Mouse (Mus musculus) embryonic facial prominence, embryonic 12.5 days (tissue): Measurements from ENCODE around the gene Dusp8. TPM values are rescaled to one million over a fixed set of nuclear protein-coding genes. Genes with fewer than 3 reads are reported as not detected.

Experiments
- ATAC-seq: fragments of 200-750 bp; cut with Nextera tagmentation; 2 replicates; pipeline ENCODE4 v1.8.0; 2017; ENCODE audit not compliant: insufficient number of reproducible peaks, insufficient read depth, low FRiP score, low TSS enrichment
- H3K27ac ChIP-seq: fragments of 300-500 bp; sonication (generic); 2 replicates; pipeline ENCODE4 v1.5.1; 2016; ENCODE audit warnings: mild to moderate bottlenecking
- H3K27me3 ChIP-seq: fragments of 300-500 bp; sonication (generic); 2 replicates; pipeline ENCODE4 v1.6.1; 2016; ENCODE audit warnings: mild to moderate bottlenecking, moderate library complexity
- H3K36me3 ChIP-seq: fragments of 300-500 bp; sonication (generic); 2 replicates; pipeline ENCODE4 v1.6.1; 2016; ENCODE audit warnings: mild to moderate bottlenecking
- H3K4me1 ChIP-seq: fragments of 300-500 bp; sonication (generic); 2 replicates; pipeline ENCODE4 v1.6.1; 2016
- H3K4me2 ChIP-seq: fragments of 300-500 bp; sonication (generic); replicated peaks from 2 replicates; pipeline ENCODE4 v1.6.1; 2016; ENCODE audit warnings: mild to moderate bottlenecking, moderate library complexity
- H3K4me3 ChIP-seq: fragments of 300-500 bp; sonication (generic); 2 replicates; pipeline ENCODE4 v1.5.1; 2016; ENCODE audit warnings: mild to moderate bottlenecking
- H3K9ac ChIP-seq: fragments of 300-500 bp; sonication (generic); 2 replicates; pipeline ENCODE4 v1.6.1; 2016; ENCODE audit warnings: mild to moderate bottlenecking, moderate library complexity
- H3K9me3 ChIP-seq: fragments of 300-500 bp; sonication (generic); 2 replicates; pipeline ENCODE4 v1.6.1; 2016; ENCODE audit warnings: mild to moderate bottlenecking, moderate library complexity
- WGBS: fragments of 180-500 bp; shearing (Covaris S2); methylation state at CpG from one replicate; pipeline ENCODE4 v1.1.7; 2016; 5-methylcytosine and 5-hydroxymethylcytosine counted together
- polyA plus RNA-seq: library from polyadenylated mRNA; unstranded; fragments of >200 nt; fragmentation: Nextera tagmentation; extraction: Ambion mirVana; gene quantifications from 2 replicates; pipeline ENCODE4 v1.2.1, GENCODE M21; 2016

The Dusp8 gene
- polyA plus RNA-seq, 1 experiment from 2014 or later = 4.9 TPM

DNA sequence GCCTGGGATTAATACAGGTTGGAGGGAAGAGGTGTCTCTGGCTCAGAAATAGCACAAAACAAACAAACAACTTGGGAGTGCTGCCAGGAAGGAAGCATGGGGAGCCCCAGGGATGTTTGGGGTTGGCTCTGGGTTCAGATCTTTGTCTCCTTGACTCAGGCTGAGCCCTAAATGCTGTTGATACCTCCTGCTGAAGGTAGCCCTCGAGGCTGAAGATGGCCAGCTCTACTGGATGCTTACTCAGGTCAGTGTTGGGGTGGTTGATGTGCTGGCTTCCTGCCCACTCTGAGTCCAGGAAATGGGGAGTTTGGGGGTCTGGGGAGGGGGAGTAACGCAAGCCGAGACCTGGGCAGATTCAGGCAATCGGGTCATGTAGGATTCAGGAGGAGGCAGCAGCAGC lies 1.1 kb upstream of the Dusp8 start:
- no peak overlapping the region for H3K4me2 ChIP-seq
- WGBS = 73% methylated on average over 4 of the region's 4 CpGs
- ATAC-seq = no peak
- H3K27me3 ChIP-seq = peaks cover 82% of the 10 kb centered on the region
- H3K4me1 ChIP-seq = peaks cover 10% of the 10 kb centered on the region
- no peaks in the 10 kb centered on the region for H3K36me3 ChIP-seq
- H3K9me3 ChIP-seq = no peaks in the 10 kb centered on the region
- no peak overlapping the region for H3K4me3 ChIP-seq
- no peak overlapping the region for H3K9ac ChIP-seq
- H3K27ac ChIP-seq = no peak overlapping the region

DNA sequence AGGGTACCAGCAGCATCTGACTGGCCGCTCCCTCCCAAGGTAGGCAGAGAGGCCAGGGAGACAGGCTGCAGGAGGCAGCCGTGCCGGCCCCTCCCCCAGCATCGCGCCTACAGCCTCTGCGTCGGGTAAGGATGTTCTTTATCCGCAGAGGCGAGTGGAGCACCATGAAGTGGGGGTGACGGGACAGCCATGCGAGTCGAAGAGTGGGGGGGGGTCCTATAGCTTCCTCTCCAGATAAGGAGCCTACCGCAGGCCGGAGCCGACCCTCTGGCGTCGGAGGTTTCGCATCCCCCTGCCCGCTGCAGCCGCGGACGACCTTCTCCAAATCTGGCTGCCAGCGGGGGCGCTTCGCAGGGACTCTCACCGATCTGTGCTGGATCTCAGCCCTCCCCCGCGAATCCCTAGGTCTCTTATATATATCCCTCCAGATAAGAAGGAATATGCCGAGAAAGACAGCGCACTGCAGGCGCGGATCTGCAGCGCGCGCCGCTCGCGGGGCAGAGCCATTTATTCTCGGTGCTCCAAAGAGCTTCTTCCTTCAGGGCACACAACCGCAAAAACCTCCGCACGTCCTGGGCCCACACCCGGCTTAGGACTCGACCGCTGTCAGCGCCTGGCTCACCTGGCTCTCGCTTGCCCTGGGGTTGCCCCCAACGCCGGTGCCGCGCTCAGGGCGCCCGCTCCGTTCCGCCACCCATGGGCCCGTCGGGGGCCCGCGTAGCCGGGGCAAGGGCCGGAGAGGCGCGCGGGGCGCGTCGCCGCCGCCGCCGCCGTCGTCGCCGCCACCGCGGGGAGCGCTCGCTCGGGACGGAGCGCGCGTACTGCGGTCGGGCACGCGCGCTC lies 1.1 kb downstream of the Dusp8 start:
- under 1% methylated on average over 88 of the region's 89 CpGs for WGBS
- ATAC-seq = 0 out of 2 replicates have a peak, but pooled peaks have one; percentile 15
- peak overlapping the region; percentile 98 for H3K4me2 ChIP-seq
- H3K9me3 ChIP-seq = no peaks in the 10 kb centered on the region
- H3K4me3 ChIP-seq = peak overlapping the region; percentile 71
- 0 out of 2 replicates have a peak overlapping the region, but pooled peaks have one; percentile 17 for H3K27ac ChIP-seq
- peak overlapping the region; percentile 63 for H3K9ac ChIP-seq
- peaks cover 92% of the 10 kb centered on the region for H3K27me3 ChIP-seq
- no peaks in the 10 kb centered on the region for H3K36me3 ChIP-seq
- H3K4me1 ChIP-seq = peaks cover 12% of the 10 kb centered on the region

DNA sequence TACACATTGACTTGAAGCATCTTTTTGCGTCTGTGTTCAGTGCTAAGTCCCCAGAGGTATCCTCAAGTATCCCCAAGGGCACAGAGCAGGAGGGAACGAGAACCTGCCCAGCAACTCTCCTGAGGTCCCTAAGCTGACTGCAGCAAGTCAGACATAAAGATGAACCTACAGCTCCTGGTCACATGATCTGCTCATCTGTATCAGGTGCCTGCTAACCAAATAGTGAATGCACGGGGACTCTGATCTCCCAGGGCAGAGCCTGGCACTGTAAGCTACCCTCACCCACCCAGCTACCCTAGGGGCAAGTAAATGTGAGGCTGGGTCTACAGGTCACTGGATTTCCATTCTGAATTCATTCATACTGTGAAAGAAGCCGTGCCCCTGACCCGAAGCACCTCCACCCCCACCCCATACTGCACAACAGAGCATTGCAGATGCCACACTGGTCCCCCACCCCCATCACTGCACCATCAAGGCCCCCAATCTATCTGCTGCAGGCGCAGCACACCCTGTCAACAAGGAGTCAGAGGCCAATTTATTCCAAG lies 1.9 kb downstream of the Dusp8 start:
- no peaks in the 10 kb centered on the region for H3K36me3 ChIP-seq
- H3K9ac ChIP-seq = peak overlapping the region; percentile 63
- H3K4me1 ChIP-seq = peaks cover 20% of the 10 kb centered on the region
- H3K4me3 ChIP-seq = peak overlapping the region; percentile 71
- H3K27ac ChIP-seq = no peak overlapping the region
- no peaks in the 10 kb centered on the region for H3K9me3 ChIP-seq
- 27% methylated on average over 6 of the region's 6 CpGs for WGBS
- H3K4me2 ChIP-seq = peak overlapping the region; percentile 98
- H3K27me3 ChIP-seq = peaks cover 95% of the 10 kb centered on the region
- ATAC-seq = no peak

DNA sequence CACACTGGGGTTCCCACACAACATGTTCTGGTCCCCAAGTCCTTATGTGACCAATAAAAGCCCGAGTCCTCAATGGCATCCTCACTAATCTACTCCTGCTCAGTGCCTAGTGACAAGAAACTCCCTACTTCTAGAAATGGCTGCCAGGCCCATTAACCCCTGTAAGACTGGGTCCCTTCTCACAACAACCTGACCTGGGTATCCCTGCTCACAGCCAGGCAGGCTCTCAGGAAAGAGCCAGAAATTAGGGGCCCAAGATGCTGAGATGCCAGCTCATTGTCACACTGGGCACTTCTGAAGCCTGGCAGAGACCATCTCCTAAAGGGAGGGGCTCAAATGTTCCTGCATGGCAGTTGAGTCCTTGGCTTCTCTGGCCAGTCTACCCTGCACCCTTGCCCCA lies 2.7 kb downstream of the Dusp8 start:
- Histone ChIP-seq H3K9me3 (no peaks in the 10 kb centered on the region), H3K36me3 (no peaks in the 10 kb centered on the region), H3K27ac (no peak overlapping the region), H3K27me3 (peaks cover 98% of the 10 kb centered on the region), H3K4me2 (no peak overlapping the region), H3K9ac (no peak overlapping the region), H3K4me1 (peaks cover 21% of the 10 kb centered on the region), H3K4me3 (no peak overlapping the region)
- WGBS = 43% methylated on average over 1 of the region's 1 CpGs
- no peak for ATAC-seq

DNA sequence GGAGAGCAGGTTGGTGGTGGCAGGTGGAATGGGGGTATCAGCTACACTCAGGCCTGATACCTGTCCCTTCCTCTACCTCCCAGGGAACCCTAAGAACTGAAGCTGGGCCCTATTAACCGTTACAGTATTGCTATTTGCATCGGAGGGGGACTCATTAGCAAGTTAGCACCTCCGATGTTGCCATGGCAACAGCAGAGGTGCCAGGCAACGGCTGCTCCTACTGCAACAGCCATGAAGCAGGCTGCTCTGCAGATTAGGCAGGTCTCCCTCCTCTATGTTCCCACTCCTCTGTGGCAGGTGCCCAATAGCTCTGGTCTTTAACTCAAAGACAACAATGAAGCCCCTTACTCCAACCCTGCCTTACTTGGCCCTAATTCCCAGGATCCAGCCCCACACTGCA lies 3.8 kb downstream of the Dusp8 start:
- WGBS = 14% methylated on average over 4 of the region's 4 CpGs
- Histone ChIP-seq H3K9me3 (no peaks in the 10 kb centered on the region), H3K9ac (no peak overlapping the region), H3K4me2 (no peak overlapping the region), H3K36me3 (no peaks in the 10 kb centered on the region), H3K4me1 (peaks cover 21% of the 10 kb centered on the region), H3K4me3 (no peak overlapping the region), H3K27me3 (peaks cover 94% of the 10 kb centered on the region), H3K27ac (no peak overlapping the region)
- no peak for ATAC-seq

DNA sequence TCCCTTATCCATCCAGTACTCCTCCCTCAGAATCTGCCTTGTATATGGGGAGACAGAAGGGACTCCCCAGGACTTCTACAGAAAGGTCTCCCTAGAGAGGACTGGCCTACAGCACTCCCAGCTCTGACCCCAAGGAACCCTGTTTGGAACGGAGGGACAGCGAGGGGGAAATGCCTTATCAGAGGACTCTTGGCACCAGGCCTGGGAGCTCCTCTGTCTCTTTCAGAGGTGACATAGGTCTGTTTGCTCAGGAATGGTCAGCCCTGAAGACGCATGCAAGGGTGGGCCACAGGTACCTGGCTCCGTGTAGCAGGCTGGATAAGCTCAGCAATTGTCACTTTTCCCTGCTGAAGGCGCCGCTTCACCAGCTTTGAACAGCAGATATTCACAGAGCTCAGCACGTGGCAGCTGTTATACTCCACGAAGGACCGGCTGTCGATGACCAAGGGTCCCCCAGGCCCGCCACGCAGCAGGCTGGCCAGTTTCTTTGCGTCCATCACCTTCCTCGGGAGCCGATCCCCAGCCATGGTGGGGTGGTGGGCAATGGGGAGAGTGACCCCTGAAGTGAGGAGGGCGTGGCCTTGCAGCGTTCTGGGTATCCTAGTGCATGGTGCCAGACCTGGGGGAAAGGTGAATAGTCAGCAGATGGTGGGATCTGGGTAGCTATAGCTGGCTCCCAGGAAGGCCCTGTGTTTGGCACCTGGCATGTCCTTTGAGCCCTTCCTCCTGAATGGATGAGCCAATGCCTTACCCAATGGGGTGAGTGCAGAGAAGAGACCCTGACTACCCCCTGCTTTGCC lies 5.8 kb downstream of the Dusp8 start:
- WGBS = 66% methylated on average over 17 of the region's 17 CpGs
- Histone ChIP-seq H3K27ac (no peak overlapping the region), H3K4me1 (peaks cover 17% of the 10 kb centered on the region), H3K4me3 (no peak overlapping the region), H3K4me2 (no peak overlapping the region), H3K9ac (no peak overlapping the region), H3K9me3 (no peaks in the 10 kb centered on the region), H3K36me3 (no peaks in the 10 kb centered on the region), H3K27me3 (peaks cover 89% of the 10 kb centered on the region)
- no peak for ATAC-seq

DNA sequence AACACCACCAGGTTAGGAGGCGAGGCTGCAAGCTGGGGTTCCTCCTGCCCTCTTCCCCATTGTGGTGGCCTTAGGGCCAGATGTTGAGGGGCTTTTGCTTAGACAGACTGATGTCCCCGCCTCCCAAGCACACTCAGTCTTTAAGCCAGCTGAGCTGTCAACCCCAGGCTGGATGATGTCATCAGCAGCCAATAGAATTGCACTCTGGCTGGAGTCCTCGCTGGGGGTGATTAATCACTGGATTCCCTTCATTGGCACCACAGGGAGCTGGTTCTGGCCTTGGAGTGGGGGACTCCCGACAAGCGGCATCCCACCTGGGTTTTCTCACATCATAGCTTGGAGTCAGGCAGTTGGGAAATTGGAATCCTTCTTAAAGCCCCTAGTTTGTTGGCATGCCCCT lies 6.8 kb downstream of the Dusp8 start:
- H3K4me1 ChIP-seq = peaks cover 10% of the 10 kb centered on the region
- WGBS = 3% methylated on average over 5 of the region's 5 CpGs
- no peak overlapping the region for H3K9ac ChIP-seq
- no peak overlapping the region for H3K27ac ChIP-seq
- peaks cover 89% of the 10 kb centered on the region for H3K27me3 ChIP-seq
- no peak overlapping the region for H3K4me2 ChIP-seq
- H3K4me3 ChIP-seq = no peak overlapping the region
- no peak for ATAC-seq
- no peaks in the 10 kb centered on the region for H3K36me3 ChIP-seq
- no peaks in the 10 kb centered on the region for H3K9me3 ChIP-seq

DNA sequence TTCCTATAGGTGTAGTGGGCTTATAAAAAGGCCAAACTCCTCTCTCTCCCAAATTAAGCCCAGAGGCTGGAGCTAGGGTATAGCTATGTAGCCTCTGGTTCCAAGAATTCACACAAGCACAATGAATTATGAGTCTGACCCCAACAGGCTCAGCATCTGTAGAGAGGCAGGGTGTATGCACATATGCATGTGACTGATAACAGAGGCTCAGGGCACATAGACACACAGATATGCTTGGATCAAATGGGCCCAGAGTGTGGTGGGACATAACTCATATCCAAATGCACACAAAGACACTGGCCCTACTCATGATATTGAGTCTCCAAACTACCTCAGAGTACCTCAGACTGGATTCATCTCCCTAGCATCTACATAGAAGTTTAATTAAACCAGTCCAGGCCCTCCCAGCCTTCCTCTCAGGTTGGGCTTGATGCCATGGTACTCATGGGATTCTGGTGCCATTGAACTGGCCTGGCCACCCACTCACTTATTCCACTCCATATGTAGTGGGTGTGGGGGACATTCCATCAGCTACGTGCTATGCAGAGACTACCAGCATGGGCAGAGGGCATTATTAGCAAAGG lies 8.5 kb downstream of the Dusp8 start:
- Histone ChIP-seq H3K27ac (no peak overlapping the region), H3K9me3 (no peaks in the 10 kb centered on the region), H3K4me1 (peaks cover 14% of the 10 kb centered on the region), H3K4me3 (no peak overlapping the region), H3K9ac (no peak overlapping the region), H3K27me3 (peaks cover 89% of the 10 kb centered on the region), H3K36me3 (no peaks in the 10 kb centered on the region), H3K4me2 (no peak overlapping the region)
- ATAC-seq = no peak
- WGBS = 76% methylated on average over 1 of the region's 1 CpGs

DNA sequence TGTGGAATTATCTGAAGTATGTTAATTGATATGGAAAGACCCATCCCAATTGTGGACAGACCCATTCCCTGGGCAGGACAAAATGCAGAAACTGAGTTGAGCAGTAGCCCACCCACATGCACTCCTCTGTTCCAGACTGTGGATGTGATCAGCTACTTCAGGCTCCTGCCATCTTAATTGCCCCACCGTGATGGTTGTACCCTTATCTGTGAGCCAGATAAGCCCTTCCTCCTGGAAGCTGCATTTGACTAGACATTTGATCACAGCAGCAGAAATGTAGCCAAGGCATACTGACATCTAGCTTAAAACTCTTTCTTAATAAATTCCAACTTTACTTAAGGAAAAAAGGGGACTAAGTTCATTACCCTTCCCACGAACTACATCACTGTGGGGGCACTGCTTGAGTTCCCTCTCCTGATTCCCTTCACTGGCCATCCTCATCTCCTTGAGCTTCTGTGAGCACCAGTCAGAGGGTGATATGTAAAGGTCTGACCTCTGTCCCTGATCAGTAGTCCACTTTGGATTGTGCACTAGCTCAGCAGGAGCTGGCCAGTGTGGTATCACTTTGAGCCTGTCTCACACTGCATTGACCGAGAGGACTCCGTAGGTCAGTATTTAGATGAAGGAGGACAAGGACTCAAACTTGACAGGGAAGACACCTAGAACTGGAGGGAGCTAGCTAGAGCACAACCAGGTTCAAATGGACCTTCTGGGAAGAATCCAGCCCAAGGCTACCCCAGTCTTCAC lies 9.3 kb downstream of the Dusp8 start:
- no peak overlapping the region for H3K4me2 ChIP-seq
- no peak overlapping the region for H3K27ac ChIP-seq
- no peak overlapping the region for H3K4me3 ChIP-seq
- H3K36me3 ChIP-seq = no peaks in the 10 kb centered on the region
- no peak overlapping the region for H3K9ac ChIP-seq
- no peaks in the 10 kb centered on the region for H3K9me3 ChIP-seq
- WGBS = 85% methylated on average over 4 of the region's 4 CpGs
- peaks cover 18% of the 10 kb centered on the region for H3K4me1 ChIP-seq
- no peak for ATAC-seq
- peaks cover 89% of the 10 kb centered on the region for H3K27me3 ChIP-seq

- Histone ChIP-seq H3K4me2 (no peak overlapping the region), H3K27ac (no peak overlapping the region), H3K27me3 (peaks cover 89% of the 10 kb centered on the region), H3K4me3 (no peak overlapping the region), H3K9ac (no peak overlapping the region), H3K4me1 (peaks cover 18% of the 10 kb centered on the region), H3K9me3 (no peaks in the 10 kb centered on the region), H3K36me3 (no peaks in the 10 kb centered on the region)
- 47% methylated on average over 3 of the region's 3 CpGs for WGBS
- ATAC-seq = no peak
Observed at GRCm38 (mm10) chr7:142084820-142085219, 10.8 kb downstream of the Dusp8 start.

DNA sequence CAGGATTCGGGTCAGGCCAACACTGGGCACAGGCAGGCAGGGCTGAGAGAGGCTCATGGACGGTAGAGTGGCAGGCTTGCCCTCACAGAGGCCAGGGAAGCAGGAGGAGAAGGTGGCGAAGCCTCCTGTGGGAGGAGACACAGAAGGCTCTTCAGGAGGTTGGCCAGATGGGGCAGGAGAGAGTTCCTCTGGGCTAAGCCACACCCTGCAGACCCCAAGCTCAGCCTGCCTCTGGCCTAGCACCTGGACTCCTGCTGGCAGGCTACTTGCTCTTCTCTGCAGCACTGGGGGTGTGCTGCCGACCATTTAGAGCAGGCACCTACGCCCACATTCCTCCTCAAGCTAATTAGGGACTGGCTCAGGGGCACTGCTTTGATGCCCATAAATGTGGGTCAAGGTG lies 11.2 kb downstream of the Dusp8 start:
- Histone ChIP-seq H3K4me2 (no peak overlapping the region), H3K27me3 (peaks cover 89% of the 10 kb centered on the region), H3K36me3 (no peaks in the 10 kb centered on the region), H3K4me1 (peaks cover 15% of the 10 kb centered on the region), H3K9me3 (no peaks in the 10 kb centered on the region), H3K4me3 (no peak overlapping the region), H3K27ac (no peak overlapping the region), H3K9ac (no peak overlapping the region)
- WGBS = 18% methylated on average over 5 of the region's 5 CpGs
- ATAC-seq = no peak
